Mouse (Mus musculus): ENCODE measurements at regions not wholly inside any gene's neighbourhood (a gene's known extent, or its start where the extent isn't known, plus 50 kb on each side); places are given as distances from the start of the nearest gene placed in this dataset.

DNA sequence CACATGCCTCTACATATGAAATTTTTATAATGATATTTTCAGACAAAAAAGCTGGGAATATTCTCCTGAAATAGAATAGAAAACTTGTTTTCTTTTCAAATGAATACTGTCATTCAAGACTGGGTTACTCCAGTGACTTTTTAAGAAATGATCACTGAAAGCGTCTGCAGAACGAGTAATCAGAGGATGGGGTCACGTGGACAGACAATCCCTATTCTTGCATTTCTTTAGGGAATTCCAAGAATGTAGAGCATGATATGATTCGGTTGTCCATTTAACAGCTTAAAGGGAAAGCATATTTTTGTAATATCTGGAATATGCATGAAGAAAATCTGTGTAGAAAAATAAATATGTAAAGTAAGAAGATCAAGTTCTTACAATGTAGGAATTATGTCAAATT, 65.6 kb downstream of the 4933402N22Rik start:
- Histone ChIP-seq H3K27ac (ENCODE audit: insufficient read depth, low read length) (no peak overlapping the region), H3K4me3 (ENCODE audit: insufficient read depth, low read length) (no peak overlapping the region), H3K4me1 (ENCODE audit: control insufficient read depth, insufficient read depth, low read length) (no peaks in the 10 kb centered on the region)
- no peak for TF ChIP-seq CTCF (IDR thresholded peaks at IDR 0.05; ENCODE audit: extremely low read depth, insufficient read depth, low read length)
- no peak for TF ChIP-seq POLR2A (IDR thresholded peaks at IDR 0.05; ENCODE audit: extremely low read depth, insufficient read depth, low read length)

DNA sequence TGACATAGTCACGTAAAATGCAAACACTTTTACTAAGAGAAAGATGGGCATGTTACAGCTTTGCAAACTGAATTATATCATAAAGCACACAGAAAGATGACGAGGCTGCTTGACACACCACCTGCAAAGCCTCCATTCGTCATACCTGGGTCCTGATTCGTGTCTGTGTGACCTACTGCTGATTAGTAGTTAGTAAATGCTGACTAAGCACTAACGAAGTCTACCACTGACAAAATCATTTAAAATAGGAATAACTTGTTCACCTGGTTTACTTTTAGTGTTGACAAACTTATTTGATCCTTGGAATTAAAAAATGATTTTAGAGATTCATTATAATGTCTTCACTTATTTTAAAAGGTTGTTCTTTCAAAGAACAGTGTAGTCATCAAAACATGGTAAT, 71.3 kb downstream of the 4933402N22Rik start:
- TF ChIP-seq CTCF (IDR thresholded peaks at IDR 0.05; ENCODE audit: extremely low read depth, insufficient read depth, low read length) (no peak), POLR2A (IDR thresholded peaks at IDR 0.05; ENCODE audit: extremely low read depth, insufficient read depth, low read length) (no peak)
- no peaks in the 10 kb centered on the region for H3K4me1 ChIP-seq (ENCODE audit: control insufficient read depth, insufficient read depth, low read length)

DNA sequence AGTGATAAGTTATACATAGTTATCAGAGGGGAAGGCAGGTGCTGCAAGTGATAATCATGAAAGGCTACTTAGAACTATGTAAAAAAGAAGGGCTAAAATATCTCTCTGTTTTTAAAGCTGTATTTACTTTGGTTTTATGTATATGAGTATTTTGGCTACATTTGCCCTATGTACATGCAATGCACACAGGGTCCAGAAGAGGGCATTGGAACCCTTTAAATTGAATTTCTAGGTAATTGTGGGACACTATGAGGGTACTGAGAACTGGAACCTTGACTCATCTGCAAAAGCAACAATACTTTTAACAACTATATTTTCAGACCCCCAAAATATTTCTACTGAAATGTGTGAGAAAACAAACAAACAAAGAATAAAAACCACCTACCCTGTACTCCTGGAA, 82.9 kb downstream of the 4933402N22Rik start:
- no peak overlapping the region for H3K27ac ChIP-seq (ENCODE audit: insufficient read depth, low read length)
- no peak overlapping the region for H3K4me3 ChIP-seq (ENCODE audit: insufficient read depth, low read length)
- H3K4me1 ChIP-seq (ENCODE audit: control insufficient read depth, insufficient read depth, low read length): no peaks in the 10 kb centered on the region
- TF ChIP-seq POLR2A (IDR thresholded peaks at IDR 0.05; ENCODE audit: extremely low read depth, insufficient read depth, low read length): no peak
- TF ChIP-seq CTCF (IDR thresholded peaks at IDR 0.05; ENCODE audit: extremely low read depth, insufficient read depth, low read length): no peak

More for the DNA sequence above, 71.3 kb downstream of the 4933402N22Rik start:
- no peak overlapping the region for H3K27ac ChIP-seq (ENCODE audit: insufficient read depth, low read length)
- H3K4me3 ChIP-seq (ENCODE audit: insufficient read depth, low read length): no peak overlapping the region

- H3K4me3 ChIP-seq (ENCODE audit: insufficient read depth, low read length): no peak overlapping the region
- no peak overlapping the region for H3K27ac ChIP-seq (ENCODE audit: insufficient read depth, low read length)
- TF ChIP-seq CTCF (IDR thresholded peaks at IDR 0.05; ENCODE audit: extremely low read depth, insufficient read depth, low read length): no peak
- no peak for TF ChIP-seq POLR2A (IDR thresholded peaks at IDR 0.05; ENCODE audit: extremely low read depth, insufficient read depth, low read length)
- no peaks in the 10 kb centered on the region for H3K4me1 ChIP-seq (ENCODE audit: control insufficient read depth, insufficient read depth, low read length)
Measured at GRCm38 (mm10) chr5:12006473-12006872, 88.6 kb downstream of the 4933402N22Rik start.

- Histone ChIP-seq H3K4me1 (ENCODE audit: control insufficient read depth, insufficient read depth, low read length) (no peaks in the 10 kb centered on the region), H3K27ac (ENCODE audit: insufficient read depth, low read length) (no peak overlapping the region)
- no peak for TF ChIP-seq POLR2A (IDR thresholded peaks at IDR 0.05; ENCODE audit: extremely low read depth, insufficient read depth, low read length)
- no peak for TF ChIP-seq CTCF (IDR thresholded peaks at IDR 0.05; ENCODE audit: extremely low read depth, insufficient read depth, low read length)
Measured at GRCm38 (mm10) chr5:12016332-12016731, 98.5 kb downstream of the 4933402N22Rik start.

DNA sequence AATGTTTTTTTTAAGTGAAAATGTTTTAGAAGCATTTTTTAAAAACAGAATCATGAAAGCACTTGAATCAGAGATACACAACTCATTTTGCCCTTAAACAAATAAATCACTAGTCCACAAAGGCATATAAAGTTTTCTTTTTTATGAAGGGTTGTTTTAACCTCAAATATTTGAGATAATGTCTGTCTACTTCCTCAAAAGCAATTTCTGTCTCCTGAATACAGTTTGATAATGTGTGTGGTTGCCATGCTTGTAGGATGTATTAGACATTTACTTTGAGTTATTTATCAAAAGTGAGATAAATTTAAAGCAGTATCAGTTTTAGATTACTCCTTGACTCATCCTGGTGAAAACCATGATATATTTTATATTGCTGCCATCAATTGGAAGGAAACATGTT, 102.6 kb downstream of the 4933402N22Rik start:
- Histone ChIP-seq H3K27ac (ENCODE audit: insufficient read depth, low read length) (no peak overlapping the region), H3K4me3 (ENCODE audit: insufficient read depth, low read length) (no peak overlapping the region), H3K4me1 (ENCODE audit: control insufficient read depth, insufficient read depth, low read length) (no peaks in the 10 kb centered on the region)
- TF ChIP-seq CTCF (IDR thresholded peaks at IDR 0.05; ENCODE audit: extremely low read depth, insufficient read depth, low read length): no peak
- no peak for TF ChIP-seq POLR2A (IDR thresholded peaks at IDR 0.05; ENCODE audit: extremely low read depth, insufficient read depth, low read length)

More at GRCm38 (mm10) chr5:12016332-12016731, 98.5 kb downstream of the 4933402N22Rik start:
- no peak overlapping the region for H3K4me3 ChIP-seq (ENCODE audit: insufficient read depth, low read length)

- Histone ChIP-seq H3K4me3 (ENCODE audit: insufficient read depth, low read length) (no peak overlapping the region), H3K4me1 (ENCODE audit: control insufficient read depth, insufficient read depth, low read length) (no peaks in the 10 kb centered on the region), H3K27ac (ENCODE audit: insufficient read depth, low read length) (no peak overlapping the region)
- TF ChIP-seq POLR2A (IDR thresholded peaks at IDR 0.05; ENCODE audit: extremely low read depth, insufficient read depth, low read length) (no peak), CTCF (IDR thresholded peaks at IDR 0.05; ENCODE audit: extremely low read depth, insufficient read depth, low read length) (no peak)
Measured at GRCm38 (mm10) chr5:12024705-12025383, 107.0 kb downstream of the 4933402N22Rik start.

DNA sequence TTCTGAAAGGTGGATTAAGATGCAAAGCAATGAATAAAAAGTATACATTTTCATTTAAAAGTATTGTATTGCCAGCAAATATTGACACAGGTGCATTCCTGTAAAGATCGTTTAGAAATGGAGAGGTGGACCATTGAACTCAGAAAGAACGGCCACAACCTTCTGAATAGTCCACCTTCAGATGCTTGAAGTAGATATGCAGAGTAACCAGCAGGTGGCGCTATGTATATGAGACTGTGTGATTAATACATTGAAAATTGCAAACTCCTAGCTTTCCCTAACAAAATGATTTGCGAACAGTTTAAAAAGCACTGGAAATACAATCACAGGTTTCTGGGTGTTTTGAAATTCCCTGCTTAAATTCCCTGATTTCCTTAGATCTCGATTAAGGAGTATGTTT, 112.2 kb downstream of the 4933402N22Rik start:
- Histone ChIP-seq H3K4me1 (ENCODE audit: control insufficient read depth, insufficient read depth, low read length) (no peaks in the 10 kb centered on the region), H3K27ac (ENCODE audit: insufficient read depth, low read length) (no peak overlapping the region), H3K4me3 (ENCODE audit: insufficient read depth, low read length) (no peak overlapping the region)
- no peak for TF ChIP-seq POLR2A (IDR thresholded peaks at IDR 0.05; ENCODE audit: extremely low read depth, insufficient read depth, low read length)
- TF ChIP-seq CTCF (IDR thresholded peaks at IDR 0.05; ENCODE audit: extremely low read depth, insufficient read depth, low read length): peak; percentile 21; the same call in 1 of the 2 replicates

- Histone ChIP-seq H3K4me1 (ENCODE audit: control insufficient read depth, insufficient read depth, low read length) (no peaks in the 10 kb centered on the region), H3K27ac (ENCODE audit: insufficient read depth, low read length) (no peak overlapping the region), H3K4me3 (ENCODE audit: insufficient read depth, low read length) (no peak overlapping the region)
- TF ChIP-seq POLR2A (IDR thresholded peaks at IDR 0.05; ENCODE audit: extremely low read depth, insufficient read depth, low read length): no peak
- no peak for TF ChIP-seq CTCF (IDR thresholded peaks at IDR 0.05; ENCODE audit: extremely low read depth, insufficient read depth, low read length)
Measured at GRCm38 (mm10) chr5:12049806-12050205, 132.0 kb downstream of the 4933402N22Rik start.

DNA sequence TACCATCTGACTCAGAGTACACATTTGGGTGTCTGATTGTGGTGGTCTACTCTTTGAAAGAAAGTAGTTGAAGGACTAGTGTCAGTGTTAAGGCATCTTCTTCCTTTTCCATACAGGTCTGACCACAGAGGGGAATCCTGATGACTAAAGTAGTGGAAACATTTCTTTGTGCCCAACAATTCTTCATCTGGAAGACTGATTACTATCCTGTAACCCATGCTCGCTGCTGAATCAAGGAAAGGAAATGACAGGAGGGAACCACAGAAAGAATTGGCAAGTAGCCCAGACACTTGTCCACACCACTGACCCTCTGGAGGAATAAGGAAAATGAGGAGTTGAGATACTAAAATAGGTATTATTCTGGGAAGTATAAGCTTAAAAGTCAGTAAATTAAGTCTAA, 162.3 kb downstream of the 4933402N22Rik start:
- Histone ChIP-seq H3K4me1 (ENCODE audit: control insufficient read depth, insufficient read depth, low read length) (no peaks in the 10 kb centered on the region), H3K27ac (ENCODE audit: insufficient read depth, low read length) (no peak overlapping the region), H3K4me3 (ENCODE audit: insufficient read depth, low read length) (no peak overlapping the region)
- no peak for TF ChIP-seq POLR2A (IDR thresholded peaks at IDR 0.05; ENCODE audit: extremely low read depth, insufficient read depth, low read length)
- no peak for TF ChIP-seq CTCF (IDR thresholded peaks at IDR 0.05; ENCODE audit: extremely low read depth, insufficient read depth, low read length)
